Mouse (Mus musculus) A20 (cell line): Measurements from ENCODE around the gene Ppt2.

Experiments
- DNase-seq: peaks from one replicate; pipeline ENCODE4 v3.0.0-alpha.2; 2011; ENCODE audit warnings: low read depth, low spot score

Gene Ppt2

GRCm38 (mm10) chr17:34607997-34608396 is 20.3 kb downstream of the Ppt2 start:
- DNase-seq = no peak

GRCm38 (mm10) chr17:34606186-34607039 is 21.9 kb downstream of the Ppt2 start:
- peak; percentile 52 for DNase-seq

GRCm38 (mm10) chr17:34605609-34606008 is 22.7 kb downstream of the Ppt2 start:
- DNase-seq = peak; percentile 98

- DNase-seq = peak; percentile 77
Measured at GRCm38 (mm10) chr17:34604511-34605237, 23.6 kb downstream of the Ppt2 start.

GRCm38 (mm10) chr17:34604061-34604508 is 24.2 kb downstream of the Ppt2 start, which contains the start of gene Agpat1:
Gene Agpat1 (plus strand): TSS chr17:34604262.
- DNase-seq = peak; percentile 100

GRCm38 (mm10) chr17:34603375-34604060 is 24.8 kb downstream of the Ppt2 start, which contains the start of gene Rnf5:
Gene Rnf5 (minus strand): TSS chr17:34603690.
- peak; percentile 100 for DNase-seq

- no peak for DNase-seq
Measured at GRCm38 (mm10) chr17:34601796-34602195, 26.5 kb downstream of the Ppt2 start.

- DNase-seq = no peak
Measured at GRCm38 (mm10) chr17:34599891-34600290, 28.4 kb downstream of the Ppt2 start.

- no peak for DNase-seq
Measured at GRCm38 (mm10) chr17:34597566-34598095, 30.7 kb downstream of the Ppt2 start, which contains the start of gene Ager. Gene Ager (plus strand): TSS chr17:34597862.

GRCm38 (mm10) chr17:34596098-34596497 is 32.2 kb downstream of the Ppt2 start:
- no peak for DNase-seq

GRCm38 (mm10) chr17:34593752-34594525 is 34.4 kb downstream of the Ppt2 start:
- DNase-seq = no peak

- DNase-seq = peak; percentile 29
Measured at GRCm38 (mm10) chr17:34592581-34593549, 35.4 kb downstream of the Ppt2 start.

GRCm38 (mm10) chr17:34591994-34592375 is 36.3 kb downstream of the Ppt2 start:
- peak; percentile 93 for DNase-seq

- DNase-seq = peak; percentile 89
Measured at GRCm38 (mm10) chr17:34591029-34591993, 37.0 kb downstream of the Ppt2 start, which contains the start of gene Pbx2. Gene Pbx2 (plus strand): TSS chr17:34591266.

- DNase-seq = peak; percentile 48
Measured at GRCm38 (mm10) chr17:34590154-34590987, 37.9 kb downstream of the Ppt2 start.

- peak; percentile 85 for DNase-seq
Measured at GRCm38 (mm10) chr17:34589681-34590101, 38.6 kb downstream of the Ppt2 start, which contains the start of gene Gpsm3. Gene Gpsm3 (plus strand): TSS chr17:34589806.

- DNase-seq = no peak
Measured at GRCm38 (mm10) chr17:34589206-34589605, 39.1 kb downstream of the Ppt2 start.
